Mouse (Mus musculus): ENCODE results near the gene Nmur1. TPM values are rescaled to one million over a fixed set of nuclear protein-coding genes. Genes with fewer than 3 reads are reported as not detected.
"Not testable (repeated sequence)": the region's sequence is repeated elsewhere in the genome, so short reads cannot be mapped to it uniquely, and the experiment has no call there.

The Nmur1 gene
- total RNA-seq (2014; fragmentation: Nextera tagmentation): not detected in 2 replicates
- not detected in 2 replicates for total RNA-seq (2017)

DNA sequence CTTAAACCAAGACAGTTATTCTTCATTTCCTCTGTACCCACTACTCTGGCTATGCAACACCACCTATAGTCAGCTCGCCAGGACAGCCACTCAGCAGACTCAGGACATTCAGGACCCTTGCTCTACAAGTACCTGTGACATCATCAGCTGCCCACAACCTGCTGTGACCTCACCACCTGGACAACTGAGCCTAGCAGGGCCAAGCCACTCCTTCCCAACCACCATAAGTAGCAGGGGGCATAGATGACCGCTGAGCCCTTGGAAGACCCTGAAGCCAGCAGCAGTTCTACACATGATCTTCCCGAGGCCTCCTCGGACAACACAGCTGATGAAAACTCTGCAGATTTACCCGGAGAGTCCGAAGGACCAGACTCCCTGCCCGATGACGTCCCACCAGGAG lies at the start of gene Nmur1, which contains the start of gene Tex44:
Gene Nmur1 (minus strand): TSS at position 101 of the 400 bp plus-strand sequence.
Gene Tex44 (plus strand): TSS at position 202 of the 400 bp plus-strand sequence.
- ATAC-seq (replicated peaks; ENCODE audit: low FRiP score, low TSS enrichment, poor library complexity, severe bottlenecking): no peak

DNA sequence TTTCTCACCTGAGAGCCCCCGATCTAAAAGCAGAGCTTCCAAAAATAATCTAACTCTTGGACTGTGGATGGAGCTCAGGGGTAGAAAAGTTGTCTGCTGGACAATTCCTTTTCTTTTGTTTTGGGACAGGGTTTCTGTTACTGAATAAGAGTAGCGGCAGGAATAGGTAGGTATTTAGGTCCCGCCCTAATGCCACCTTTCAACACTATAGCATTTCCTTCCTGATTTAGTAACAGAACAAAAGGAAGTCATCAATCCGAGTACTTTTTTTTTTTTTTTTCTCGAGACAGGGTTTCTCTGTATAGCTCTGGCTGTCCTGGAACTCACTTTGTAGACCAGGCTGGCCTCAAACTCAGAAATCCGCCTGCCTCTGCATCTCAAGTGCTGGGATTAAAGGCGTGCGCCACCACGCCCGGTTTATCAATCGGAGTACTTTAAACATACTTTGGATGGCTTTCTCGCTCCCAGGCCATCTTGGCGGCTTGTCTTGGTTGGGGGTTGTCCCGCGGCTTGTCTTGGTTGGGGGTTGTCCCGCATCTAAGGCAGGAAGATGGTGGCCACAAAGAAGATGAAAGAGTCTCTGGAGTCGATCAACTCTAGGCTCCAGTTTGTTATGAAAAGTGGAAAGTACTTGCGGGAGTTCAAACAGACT lies 47.2 kb upstream of the Nmur1 start:
- ATAC-seq (replicated peaks; ENCODE audit: low FRiP score, low TSS enrichment, poor library complexity, severe bottlenecking): no peak

DNA sequence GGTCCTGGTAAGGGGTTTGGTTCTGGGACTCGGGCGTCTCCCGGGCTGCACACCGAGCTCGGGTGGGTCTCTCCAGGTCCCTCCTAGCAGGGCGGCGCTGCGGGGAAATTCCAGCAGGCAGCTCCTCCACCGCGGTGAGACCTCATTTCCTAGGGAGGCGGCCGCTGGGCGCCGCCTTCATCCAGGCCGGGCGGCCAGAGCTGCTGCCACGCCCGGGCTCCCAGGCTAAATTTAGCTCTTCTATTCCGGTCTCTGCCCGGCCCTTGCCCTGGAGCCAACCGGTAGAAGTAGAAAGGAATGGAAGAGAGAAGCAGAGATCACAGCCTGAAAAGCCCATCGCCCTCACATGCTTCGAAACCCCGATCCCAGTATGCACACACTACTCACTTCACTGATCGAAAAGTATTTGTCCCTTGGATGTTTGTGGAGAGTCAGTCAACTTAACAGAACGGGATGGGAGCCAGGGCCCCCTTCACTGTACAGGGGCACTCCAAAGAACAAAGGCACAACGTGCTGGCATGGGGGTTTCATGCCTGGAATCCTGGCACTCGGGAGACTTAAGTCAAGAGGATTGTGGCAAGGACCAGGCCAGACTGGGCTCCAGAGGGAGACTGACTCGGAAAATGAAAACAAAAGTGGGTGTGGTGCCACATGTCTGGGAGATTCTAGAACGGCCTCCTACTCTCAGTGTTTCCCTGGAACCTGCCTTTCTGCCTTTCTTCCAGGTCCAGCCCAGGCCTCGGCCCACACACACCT lies 46.3 kb upstream of the Nmur1 start:
- ATAC-seq (replicated peaks; ENCODE audit: low FRiP score, low TSS enrichment, poor library complexity, severe bottlenecking): peak; percentile 54

DNA sequence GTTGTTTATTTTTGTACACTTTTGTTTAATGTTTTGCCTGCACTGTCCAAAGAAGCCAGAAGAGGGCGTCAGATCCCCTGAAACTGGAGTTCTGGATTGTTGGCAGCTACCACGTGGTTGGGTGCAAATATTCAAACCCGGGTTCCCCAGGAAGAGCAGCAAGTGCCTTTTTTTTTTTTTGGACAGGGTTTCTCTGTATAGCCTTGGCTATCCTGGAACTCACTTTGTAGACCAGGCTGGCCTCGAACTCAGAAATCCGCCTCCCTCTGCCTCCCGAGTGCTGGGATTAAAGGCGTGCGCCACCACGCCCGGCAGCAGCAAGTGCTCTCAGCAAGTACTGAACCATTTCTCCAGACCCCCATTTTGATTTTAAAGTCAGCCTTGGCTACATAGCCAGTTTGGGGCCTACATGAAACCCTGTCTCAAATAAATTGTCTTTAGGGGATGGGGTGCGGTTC lies 45.5 kb upstream of the Nmur1 start:
- ATAC-seq (replicated peaks; ENCODE audit: low FRiP score, low TSS enrichment, poor library complexity, severe bottlenecking): not testable (repeated sequence)

DNA sequence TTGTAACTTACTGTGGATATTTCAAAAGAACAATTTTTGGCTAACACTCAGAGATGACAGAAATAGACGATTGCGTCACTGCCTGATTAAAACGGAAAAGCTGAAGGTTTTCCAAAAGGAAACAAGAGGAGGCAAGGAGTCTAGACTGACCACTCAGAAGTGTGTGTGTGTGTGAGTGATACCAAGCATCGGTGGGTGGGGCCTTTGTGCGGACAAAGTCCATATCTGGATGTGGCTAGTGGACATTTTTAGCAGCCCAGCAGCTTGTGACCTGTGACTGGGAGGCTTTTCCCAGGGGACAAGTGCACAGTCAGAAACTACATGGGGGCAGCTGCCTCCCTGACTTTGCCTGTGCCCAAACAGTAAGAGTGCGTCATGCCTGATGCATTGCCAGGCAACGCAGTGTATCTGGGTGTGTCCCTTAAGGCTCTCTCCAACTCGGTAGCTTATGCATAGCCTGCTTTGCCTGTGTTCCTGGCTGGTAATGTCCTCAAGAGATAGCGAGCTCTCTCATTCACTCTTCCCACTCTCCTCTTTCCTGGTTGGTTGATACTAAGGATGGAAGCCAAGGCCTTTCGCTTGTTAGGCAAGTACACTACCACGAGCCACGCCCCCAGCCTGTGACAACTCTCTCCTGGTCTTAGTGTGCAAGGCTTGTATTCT lies 44.6 kb upstream of the Nmur1 start:
- ATAC-seq (replicated peaks; ENCODE audit: low FRiP score, low TSS enrichment, poor library complexity, severe bottlenecking): peak; percentile 85

DNA sequence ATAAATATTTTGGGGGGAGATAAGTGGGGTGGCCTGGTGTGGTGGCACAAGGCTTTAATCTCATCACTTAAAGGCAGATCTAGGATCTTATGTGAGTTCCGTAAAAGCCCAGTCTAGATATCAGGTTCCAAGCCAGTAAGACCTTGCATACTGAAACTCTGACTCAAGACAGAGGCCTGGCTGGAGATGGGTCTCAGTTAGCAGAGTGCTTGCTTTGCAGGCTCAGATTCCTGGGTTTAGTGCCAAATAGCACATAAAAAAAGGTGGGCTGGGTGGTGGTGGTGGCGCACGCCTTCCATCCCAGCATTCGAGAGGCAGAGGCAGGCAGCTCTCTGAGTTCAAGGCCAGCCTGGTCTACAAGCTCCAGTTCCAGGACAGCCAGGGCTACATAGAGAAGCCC lies 43.8 kb upstream of the Nmur1 start:
- no peak for ATAC-seq (replicated peaks; ENCODE audit: low FRiP score, low TSS enrichment, poor library complexity, severe bottlenecking)

DNA sequence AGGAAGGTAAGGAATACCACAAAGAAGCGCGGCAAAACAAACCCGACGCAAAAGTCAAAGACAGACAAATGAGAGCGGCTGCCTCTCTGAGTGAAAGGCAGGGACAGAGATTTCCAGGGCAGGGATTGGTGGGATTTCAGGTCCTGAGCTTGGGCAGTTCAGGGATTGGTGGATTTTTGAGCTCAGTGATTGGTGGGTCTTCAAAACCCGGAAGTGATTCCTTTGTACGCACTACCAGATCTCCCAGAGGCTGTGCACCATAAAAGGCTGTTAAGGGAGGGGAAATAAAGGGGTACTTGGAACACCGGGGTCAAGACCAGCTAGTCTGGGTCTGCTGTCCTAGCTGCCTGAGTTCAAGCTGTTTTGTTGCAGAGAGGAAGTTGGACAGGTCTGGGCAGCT lies 41.4 kb upstream of the Nmur1 start:
- ATAC-seq (replicated peaks; ENCODE audit: low FRiP score, low TSS enrichment, poor library complexity, severe bottlenecking): no peak

DNA sequence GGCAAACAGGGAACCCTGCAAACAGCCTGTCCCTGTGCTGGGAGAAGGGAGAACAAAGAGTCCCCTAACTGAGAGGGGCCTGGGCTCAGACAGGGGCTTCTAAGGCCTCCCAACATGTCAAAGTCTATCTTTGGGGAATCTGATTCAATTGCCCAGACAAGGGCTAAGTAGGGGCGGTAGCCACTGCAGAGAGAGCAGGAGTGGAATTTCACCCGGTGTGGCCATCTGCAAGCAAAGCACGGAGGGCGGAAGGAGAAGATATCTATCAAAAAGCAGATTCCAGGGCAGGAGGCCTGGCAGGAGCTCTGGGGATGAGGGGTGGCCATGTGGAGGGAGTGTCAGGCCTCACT lies 38.8 kb upstream of the Nmur1 start:
- ATAC-seq (replicated peaks; ENCODE audit: low FRiP score, low TSS enrichment, poor library complexity, severe bottlenecking): no peak

DNA sequence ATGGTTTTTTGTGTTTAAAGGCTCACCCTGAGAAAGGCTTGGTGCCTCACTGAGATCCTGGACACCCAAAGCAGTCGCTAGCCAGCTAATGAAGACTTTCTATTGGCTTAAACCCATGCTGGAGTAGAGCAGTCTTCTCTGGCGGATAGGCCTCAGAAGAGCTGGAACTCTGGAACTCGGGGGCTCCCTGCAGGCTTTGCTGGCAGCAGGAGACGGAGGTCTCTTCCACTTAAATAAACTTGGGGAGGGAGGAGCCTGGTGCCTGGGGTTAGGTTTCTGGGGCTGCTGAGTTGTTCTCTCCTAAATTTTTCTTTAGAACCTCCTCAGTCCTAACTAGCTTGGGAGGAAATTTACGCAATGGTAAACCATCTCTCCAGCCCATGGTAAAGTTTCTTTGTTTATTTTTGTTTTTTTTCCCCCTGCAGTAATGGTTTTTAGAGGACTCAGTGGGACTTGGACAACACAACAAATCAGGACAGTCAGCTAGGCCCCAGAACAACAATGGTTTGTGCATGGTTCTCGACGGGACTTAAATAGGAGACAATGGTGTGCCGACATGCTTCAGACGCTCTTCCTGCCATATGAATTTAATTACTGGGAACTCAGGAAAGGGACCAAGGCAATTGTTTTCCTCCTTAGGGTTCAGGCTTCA lies 38.3 kb upstream of the Nmur1 start:
- no peak for ATAC-seq (replicated peaks; ENCODE audit: low FRiP score, low TSS enrichment, poor library complexity, severe bottlenecking)

DNA sequence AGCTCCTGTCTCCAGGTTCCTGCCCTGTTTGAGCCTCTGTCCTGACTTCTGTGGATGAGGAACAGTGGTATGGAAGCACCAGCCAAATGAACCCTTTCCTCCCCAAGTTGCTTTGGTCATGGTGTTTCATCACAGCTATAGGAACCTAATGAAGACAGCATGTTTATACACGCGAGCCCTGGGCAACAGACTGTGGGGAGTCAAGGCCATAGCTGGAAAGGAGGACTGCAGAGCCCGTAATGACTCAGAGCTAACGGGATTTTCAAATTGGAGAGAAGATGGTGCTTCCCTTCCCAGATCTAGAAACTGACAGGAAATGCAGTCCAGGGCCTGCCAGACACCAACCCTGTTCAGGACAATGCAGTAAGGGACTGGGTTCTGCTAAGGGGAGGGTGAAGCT lies 33.3 kb upstream of the Nmur1 start:
- ATAC-seq (replicated peaks; ENCODE audit: low FRiP score, low TSS enrichment, poor library complexity, severe bottlenecking): no peak

DNA sequence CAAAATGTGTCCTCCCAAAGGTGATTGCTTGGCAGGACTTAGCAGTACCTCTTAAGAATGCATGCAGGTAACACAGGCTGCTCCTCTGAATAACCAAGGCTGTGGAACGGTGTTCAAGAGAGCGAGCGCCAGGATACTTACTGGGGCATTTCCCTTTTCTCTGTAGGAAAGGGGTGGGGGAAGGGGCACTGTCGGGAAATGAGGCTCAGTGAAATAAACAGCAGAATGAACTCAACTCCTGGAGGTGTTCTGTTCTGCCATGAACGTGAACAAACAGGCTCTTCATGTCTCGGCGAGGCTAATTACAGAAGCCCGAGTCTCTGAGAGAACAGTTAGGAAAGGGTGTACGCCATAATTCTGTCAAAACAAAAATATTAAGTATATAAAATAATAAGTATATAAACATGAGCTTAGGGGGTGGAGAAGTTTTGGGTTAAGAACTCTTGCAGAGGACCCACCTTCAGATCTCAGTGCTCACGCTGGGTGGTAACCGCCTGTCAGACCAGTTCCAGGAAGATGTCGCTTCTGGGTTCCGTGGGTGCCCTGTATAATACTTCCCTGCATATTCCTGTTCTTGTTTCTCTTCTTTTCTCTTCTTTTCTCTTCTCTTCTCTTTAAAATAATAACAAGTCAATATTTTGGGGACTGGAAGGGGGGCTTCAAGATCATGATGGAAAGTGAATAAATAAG lies 31.0 kb upstream of the Nmur1 start:
- ATAC-seq (replicated peaks; ENCODE audit: low FRiP score, low TSS enrichment, poor library complexity, severe bottlenecking): 0 out of 2 replicates have a peak, but pooled peaks have one; percentile 14

DNA sequence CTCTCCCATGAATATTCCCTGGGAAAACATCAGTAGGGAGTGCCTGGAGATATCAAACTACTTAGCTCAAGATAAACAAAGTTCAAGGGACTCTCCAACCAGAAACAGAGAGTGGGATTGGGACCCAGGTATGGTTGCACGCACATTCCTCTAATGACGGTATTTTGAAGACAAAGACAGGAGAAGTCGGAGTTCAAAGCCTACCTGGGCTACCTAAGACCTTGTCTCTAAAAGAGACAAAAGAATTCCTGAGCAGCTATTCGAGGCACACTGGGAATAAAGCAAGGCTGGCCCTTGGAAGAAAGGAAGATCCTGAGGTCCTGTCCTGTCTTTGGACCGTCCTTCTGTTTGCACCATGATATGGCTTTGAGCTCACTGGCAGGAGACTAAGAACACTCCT lies 26.7 kb upstream of the Nmur1 start:
- ATAC-seq (replicated peaks; ENCODE audit: low FRiP score, low TSS enrichment, poor library complexity, severe bottlenecking): no peak

DNA sequence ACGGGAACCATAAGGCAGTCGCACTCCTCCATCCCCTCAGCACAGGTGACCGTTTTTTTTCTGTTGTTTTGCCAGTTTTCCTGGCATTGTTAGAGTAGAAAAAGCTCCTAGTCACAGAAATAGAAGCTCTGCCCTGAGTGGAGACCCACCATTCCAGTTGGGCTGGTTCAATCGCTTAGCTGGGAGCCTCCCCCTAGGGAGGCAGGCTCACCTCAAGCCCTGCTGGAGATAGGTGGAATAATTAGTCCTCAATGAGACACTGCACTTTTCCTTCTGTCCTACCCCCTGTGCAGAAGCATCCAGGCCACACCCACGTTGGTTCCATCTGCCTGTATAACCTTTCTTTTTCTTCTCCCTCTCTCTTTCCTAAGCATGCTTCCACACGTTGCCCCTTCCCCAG lies 23.9 kb upstream of the Nmur1 start:
- 0 out of 2 replicates have a peak, but pooled peaks have one; percentile 47 for ATAC-seq (replicated peaks; ENCODE audit: low FRiP score, low TSS enrichment, poor library complexity, severe bottlenecking)

DNA sequence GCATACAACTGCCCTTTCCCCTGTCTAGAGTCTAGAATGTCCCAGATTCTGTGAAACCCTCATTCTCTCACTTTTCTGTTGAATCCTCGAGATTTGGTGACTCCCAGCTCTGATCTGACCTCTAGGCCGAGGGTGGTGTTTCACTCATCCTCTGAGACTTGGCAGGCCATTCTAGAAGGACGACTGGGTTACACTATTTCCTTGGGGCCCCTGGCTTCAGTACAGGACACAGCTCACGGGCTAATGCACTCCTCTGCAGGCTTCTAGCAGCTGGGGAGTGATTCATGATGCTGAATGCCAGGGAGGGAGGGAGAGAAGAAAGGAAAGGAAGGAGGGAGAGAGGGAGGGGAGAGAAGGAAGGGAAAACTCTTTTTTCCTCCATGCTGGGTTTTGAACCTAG lies 22.2 kb upstream of the Nmur1 start:
- ATAC-seq (replicated peaks; ENCODE audit: low FRiP score, low TSS enrichment, poor library complexity, severe bottlenecking): no peak

DNA sequence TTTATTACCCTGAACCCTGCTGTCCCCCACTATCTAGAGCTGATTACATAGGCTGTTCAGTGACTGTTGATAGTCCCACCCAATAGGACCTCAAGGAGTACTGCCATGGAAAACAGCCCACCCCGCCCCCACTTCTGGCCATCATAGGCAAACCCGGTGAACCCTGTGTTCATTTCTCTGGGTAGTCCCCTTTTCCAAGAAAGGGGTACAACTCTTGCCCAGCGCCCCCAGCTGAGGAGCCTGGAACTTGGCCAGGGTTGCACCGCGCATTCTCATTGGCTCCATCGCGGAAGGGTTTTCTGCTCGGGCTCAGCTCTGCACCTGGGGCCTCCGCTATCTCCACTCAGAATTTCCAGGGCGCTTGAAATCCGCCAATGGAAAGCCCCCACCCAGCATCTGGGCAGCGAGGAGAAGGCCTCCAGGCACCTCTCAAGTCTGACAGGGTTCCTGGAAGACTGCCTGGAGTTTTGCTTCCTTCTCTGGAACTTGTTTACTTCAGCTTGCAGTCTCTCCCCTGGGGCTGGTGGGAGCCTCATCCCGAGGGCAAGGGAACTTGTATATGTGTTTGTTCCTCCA lies 21.7 kb upstream of the Nmur1 start:
- ATAC-seq (replicated peaks; ENCODE audit: low FRiP score, low TSS enrichment, poor library complexity, severe bottlenecking): no peak

DNA sequence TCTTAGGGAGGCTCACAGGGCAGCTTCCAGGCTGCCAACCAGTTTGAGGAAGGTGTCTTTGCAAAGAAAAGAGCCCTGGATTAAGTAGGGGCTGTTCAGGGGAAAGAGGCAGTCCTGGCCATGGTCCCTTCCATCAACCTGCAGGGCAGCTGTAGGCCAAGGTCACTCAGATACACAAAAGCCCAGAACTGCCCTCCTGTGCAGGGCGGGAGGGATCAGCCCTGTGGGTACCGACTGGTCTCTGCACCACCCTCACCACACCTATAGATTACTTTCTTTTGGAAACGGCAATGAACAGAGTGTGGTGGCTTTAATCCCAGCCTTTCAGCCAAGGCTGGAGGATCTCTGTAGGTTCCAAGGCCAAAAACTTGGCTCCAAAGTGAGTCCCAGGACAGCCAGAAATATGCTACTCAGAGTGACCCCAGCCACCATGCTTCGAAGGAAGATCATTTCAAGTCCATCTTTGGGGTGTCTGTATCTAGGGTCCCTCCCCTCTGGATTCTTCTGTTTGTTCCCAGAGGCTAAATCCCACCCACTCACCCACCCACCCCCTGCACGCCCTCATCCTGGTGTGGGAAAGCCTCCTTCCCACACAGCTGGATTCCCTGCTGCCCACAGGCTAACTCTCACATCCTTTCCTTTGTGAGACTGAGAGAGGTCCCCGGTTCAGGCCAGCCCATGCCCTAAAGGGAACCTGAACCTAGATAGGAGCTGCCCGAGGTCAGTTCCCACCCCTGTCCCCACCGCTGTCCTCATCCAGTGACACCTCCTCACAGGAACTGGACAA lies 17.6 kb upstream of the Nmur1 start:
- no peak for ATAC-seq (replicated peaks; ENCODE audit: low FRiP score, low TSS enrichment, poor library complexity, severe bottlenecking)

DNA sequence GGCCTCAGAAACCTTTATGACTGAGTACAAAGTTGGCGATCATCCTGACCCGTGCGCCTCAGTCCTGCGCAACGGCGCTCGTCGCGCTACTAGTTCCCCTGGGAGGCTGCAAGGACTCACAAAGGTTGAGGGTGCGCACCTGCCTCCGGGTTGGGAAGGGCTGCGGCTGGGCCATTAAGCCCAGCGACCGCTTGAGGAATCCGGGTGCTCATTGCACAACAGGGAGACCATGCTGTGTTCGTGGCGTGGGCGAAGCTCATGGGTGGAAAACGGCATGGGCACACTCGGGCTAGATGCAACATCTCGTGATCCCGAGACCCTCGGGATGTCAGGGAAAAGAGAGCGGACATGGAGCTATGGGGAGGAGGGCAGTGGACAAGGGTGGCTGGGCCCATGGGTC lies 16.8 kb upstream of the Nmur1 start:
- peak; percentile 9; the same call in 1 of the 2 replicates for ATAC-seq (replicated peaks; ENCODE audit: low FRiP score, low TSS enrichment, poor library complexity, severe bottlenecking)
